Mouse (Mus musculus) mature B cell (primary cell): ENCODE results near the gene Chn2.

Source experiments
- in situ Hi-C: fragments of 300-500 bp; cut with MboI; formaldehyde crosslinking; loops from 2 replicates; pipeline ENCODE4 v1.14.3; 2019

Chn2 gene

DNA sequence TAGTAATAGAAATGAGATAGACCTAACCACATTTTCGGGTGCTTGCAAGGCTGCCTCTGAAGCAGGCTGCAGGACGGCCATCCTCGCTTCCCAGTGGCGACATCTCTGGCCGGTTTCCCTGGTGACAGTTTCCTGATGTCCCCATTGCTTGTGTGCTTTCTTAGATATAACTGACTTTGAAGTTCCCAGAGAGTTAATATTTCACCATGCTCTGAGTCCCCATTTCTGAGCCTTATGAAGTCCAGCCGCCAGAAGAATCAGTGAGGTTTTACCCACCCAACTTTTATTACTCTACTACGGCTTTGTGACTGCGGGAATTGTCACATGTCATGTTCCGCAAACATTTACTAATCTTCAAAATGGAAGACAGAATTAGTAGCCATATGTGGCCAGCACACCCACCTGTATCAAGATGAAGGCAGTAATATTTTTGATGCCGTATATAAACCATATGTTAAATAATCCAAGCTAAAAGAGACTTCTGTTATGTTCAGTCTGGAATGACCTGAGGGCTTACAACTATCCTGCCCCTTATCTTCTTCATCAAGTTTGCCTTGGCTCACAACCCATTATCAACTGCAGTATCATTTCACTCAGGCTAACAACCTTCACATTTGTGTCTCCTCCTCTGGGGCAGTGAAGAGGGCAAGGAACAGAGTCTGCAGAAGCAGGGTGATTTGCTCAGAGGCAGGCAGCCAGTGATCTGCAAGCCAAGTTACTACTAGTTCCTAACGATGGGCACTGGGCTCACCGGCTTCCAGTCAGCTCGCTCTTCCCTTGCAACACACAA is 192.6 kb downstream of the Chn2 start:
- in situ Hi-C loops, result no loop called here

DNA sequence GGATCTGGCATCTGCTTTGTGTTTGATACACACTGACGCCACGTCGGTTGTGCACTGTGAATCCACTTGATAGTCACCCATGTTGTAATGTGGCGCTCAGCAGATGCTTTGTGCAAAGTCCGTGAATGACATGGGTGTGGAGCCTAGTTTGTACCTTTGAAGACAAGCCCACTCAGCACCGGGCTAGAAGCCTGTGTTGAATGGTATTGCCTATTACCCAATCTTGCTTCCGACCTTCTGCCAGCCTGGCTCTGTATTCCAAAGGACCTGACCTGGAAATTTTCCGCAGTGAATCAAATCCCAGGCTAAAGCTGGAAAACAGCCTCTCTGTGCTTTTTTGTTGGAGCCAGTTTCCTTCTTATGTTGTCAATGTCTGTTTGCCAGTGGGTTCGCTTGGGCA is 197.1 kb downstream of the Chn2 start:
- in situ Hi-C loops, result no loop called here

DNA sequence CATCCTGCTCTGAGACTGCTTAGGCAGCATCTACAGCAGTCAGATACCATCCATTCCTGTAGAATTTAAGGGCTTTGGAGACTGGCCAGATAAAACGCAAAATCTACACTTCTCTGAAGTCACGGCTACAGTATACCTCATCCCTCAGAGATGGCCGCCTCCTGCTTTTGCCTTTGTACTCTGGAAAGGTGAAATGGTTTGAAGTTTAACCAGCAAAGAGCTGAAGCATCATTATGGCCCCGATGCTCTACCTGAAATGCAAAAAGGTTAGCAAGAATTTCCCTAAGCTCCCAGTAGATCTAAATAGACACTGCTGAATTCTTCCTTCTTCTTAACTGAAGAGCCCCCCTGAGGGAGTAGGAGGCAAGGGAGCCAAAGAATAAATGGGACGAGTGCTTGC is 202.4 kb downstream of the Chn2 start:
- in situ Hi-C loops, result no loop called here

- in situ Hi-C loops, result no loop called here
Observed at GRCm38 (mm10) chr6:54242286-54242685, 202.9 kb downstream of the Chn2 start.

DNA sequence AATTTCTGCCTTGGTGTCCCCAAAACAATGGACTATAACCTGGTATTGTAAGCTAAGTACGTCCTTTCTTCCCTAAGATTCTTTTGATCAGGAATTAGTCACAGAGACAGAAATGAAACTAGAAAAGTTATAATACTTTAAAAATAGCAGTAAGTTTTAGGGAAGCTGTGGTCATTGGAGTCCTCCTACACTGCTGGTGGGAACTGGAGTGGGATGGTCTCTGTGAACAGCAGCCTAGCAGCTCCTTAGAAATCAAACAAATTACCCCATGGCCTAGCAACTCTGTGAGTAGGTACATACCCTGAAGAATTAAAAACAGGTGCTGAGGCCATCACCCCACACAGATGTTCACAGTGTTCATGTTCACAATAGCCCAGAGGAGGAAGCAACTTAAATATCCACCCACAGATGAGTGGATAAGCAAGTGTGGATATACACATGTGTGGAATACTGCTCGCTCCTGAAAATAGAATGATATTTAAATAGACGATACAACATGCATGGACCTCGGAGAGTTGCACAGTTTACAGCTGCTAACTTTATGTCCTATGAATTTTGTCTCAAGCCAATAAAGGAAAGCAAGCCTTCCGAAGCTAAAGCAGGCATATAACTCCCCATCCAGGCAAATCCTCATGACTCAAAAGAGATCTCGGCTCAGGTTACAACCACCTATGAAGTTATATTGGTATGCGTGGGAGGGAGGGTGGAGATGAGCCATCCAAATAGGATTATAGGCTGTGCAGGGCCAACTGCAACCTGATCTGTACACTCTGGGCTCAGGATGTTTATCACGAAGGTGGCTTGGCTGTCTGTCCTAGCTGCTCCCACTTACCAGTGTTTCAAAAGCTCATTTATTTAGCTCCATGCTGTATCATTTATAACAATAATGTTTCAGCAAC is 209.2 kb downstream of the Chn2 start:
- in situ Hi-C loops, result no loop called here

GRCm38 (mm10) chr6:54251401-54252191 is 212.2 kb downstream of the Chn2 start:
- in situ Hi-C loops, result no loop called here

GRCm38 (mm10) chr6:54253206-54253605 is 213.9 kb downstream of the Chn2 start:
- in situ Hi-C loops, result no loop called here

GRCm38 (mm10) chr6:54253881-54254280 is 214.5 kb downstream of the Chn2 start:
- in situ Hi-C loops, result no loop called here

GRCm38 (mm10) chr6:54254759-54255158 is 215.4 kb downstream of the Chn2 start:
- in situ Hi-C loops, result no loop called here

DNA sequence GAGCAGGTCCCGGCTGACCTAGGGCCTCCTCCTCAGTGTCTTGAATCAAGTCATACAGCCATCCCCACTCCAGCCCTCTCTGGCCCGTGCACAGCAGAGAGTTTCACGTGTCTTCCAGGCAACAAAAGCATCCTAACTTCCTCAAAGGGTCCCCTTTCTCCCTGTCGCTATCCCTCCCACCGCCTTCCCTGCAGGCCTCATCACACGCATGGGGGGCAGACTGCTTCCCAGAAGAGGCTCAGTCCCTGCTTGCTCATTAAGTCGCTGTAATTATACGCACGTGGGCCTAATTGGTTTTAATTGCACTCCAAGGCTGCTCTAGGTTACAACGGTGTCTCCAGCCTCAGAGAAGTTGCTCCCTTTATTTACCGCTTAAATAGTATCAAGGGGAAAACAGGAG is 216.0 kb downstream of the Chn2 start:
- in situ Hi-C loops, result no loop called here

- in situ Hi-C loops, result no loop called here
Observed at GRCm38 (mm10) chr6:54256397-54256796, 217.0 kb downstream of the Chn2 start.

DNA sequence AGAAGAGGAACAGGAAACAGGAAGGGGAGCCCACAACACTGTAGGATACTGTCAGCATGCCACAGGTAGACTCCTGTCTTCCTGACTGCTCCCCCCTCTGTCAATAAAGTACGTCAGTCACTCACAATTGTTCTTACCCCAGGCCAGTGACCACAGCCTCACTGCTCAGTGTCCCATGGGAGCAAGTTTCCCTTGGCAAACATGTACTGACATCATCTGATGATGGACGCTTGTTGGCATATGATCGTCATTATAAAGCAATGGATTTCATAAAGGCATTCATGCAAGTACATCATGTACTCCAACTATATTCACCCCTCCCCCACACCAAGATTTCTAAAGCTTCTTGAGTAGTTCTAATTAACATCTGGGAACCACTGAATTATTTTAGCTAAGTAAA is 218.2 kb downstream of the Chn2 start:
- in situ Hi-C loops, result no loop called here

DNA sequence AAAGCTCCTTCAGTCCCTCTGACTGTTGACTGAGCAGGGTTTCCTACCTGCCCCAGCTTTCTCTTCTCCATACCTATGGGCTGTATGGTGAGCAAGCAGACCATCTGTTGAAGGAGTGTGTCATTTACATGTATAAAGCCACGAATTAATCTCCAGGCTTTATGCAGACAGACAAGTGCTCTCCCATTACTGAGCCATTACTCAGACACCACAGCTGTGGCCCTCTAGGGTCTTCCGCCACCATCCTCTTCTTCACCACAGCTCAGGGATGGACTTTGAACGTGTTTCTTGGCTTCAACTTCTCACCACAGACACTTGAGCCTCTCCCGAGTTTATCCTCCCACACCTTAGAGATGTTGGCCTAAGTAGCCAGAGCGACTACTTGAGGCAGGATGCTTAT is 219.1 kb downstream of the Chn2 start:
- in situ Hi-C loops, result no loop called here

DNA sequence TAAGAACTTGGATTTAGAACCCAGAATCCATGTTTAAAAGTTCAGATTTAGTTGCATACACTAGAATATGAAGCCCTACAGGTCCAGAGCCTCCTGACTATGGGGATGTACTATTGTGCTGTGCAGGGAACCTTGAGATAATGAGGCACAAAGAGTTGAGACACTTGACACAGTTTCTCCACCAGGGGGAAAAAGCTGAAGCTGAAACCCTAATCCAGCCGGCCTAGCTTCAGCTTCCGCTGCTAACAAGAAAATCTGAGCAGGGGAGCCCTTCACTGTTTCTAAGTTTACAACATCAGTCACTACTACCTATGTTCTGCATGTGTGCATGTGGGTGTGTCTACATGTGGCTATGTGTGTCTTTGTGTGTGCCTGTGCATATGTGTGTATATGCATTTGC is 223.4 kb downstream of the Chn2 start:
- in situ Hi-C loops, result no loop called here

DNA sequence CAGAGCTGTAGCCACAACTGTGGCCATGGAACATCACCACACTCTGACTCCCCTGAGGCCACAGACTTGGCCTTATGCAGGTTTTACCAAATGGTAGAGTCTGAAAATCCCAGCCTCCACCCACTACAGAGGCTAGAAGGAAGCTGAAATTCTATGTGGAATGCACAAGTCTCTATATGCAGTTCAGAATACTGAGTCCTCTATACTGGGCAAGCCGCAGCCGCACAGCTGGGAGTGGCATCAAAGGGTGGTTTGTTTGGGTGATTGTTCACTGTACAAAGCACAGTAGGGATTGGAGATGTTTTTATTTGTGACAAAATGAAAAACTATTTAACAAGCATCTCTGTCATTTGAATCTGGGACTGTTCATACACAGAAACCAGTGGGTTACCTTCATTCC is 224.5 kb downstream of the Chn2 start:
- in situ Hi-C loops, result no loop called here

DNA sequence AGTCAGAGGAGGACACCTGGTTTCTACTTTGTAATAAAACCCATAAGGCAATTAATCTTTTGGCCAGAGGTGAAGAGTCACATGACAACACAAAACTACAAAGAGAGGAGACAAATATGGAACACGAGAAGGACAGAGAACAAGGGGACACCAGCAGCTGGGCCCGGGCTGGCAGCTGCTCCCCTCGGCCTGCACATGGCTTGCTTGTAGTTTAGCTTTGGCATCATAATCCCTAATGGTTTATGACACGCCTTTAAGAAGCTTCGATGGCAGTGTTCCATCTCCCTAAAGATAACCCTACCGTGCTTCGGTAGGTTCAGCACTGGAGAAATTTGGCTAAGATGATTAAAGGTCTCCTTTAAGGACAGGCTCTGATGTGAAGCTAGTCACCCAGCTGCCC is 225.2 kb downstream of the Chn2 start:
- in situ Hi-C loops, result no loop called here

DNA sequence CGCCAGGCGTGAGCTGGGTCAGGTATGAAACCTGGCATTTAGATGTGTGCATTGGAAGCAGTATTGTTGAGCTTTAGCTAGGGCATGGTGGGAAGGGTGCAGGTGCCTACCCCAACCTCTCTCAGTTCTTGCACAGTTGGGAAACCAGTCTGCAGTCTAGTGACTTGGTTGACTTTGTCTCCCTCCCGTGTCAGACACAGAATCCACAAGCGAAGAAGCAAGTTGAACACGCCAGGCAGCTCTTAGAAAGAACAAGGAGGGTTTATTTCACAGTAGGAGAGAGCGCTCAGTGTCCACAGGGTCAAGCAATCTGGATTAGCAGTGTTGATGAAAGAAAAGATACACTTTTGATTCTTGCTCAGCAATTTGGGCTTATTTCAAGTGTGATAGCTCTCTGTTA is 226.0 kb downstream of the Chn2 start:
- in situ Hi-C loops, result no loop called here

DNA sequence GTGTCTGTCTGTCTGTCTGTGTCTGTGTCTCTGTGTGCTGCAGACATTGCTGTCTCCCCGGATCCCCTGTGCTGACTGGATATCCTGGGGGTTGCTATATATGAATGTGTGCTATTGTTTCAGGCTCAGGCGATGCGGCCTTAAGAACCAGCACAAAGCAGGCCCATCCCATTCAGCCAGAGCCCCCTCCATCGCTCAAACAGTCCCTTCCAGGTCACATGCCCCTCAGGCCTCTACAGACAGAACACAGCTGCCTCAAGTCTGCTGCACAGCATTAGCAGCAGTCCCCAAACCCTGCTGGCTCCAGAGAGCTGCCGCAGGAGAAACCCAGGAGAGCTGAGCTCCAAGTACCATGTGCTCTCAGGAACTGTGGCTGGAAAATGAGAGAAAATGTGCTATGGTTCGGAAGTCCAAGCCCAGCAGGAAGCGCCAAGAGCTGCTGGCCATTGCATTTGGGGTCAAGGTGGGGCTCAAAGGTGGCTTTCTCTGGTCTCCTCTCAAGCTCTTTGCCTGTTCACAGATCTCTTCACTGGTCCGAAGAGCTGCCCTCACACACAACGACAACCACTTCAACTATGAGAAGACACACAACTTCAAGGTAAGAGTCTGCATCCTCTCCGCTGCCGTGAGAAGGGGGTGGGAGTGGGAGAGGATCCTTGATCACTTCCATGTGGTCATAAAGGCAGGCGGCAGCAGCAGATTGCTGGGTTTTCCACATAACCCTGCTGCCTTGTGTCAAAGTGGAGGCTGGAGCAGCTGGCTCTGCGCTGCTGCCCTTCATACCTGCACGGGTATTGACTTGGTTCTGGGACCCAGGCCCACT is 233.4 kb downstream of the Chn2 start:
- in situ Hi-C loops, result no loop called here

DNA sequence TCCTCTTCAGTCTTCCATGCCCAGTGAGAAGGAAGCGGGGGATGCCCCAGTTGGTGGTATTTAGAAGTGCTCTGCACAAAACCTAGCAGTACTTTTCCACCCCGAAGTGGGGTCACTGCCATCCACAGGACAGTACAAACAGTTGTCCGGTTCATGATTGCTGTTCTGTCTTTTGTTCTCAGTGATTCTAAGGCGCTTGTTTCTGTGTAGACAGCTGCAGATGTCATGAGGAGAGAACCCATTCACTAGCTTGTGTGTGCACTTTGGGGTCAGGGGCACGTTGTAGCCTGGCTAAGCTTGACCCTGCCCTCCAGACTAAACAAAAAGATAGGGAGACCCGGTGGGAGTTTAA is 234.0 kb downstream of the Chn2 start:
- in situ Hi-C loops, result no loop called here

GRCm38 (mm10) chr6:54277234-54277633 is 237.9 kb downstream of the Chn2 start:
- in situ Hi-C loops, result no loop called here

GRCm38 (mm10) chr6:54277828-54278227 is 238.5 kb downstream of the Chn2 start:
- in situ Hi-C loops, result no loop called here

- in situ Hi-C loops, result no loop called here
Observed at GRCm38 (mm10) chr6:54278613-54279012, 239.3 kb downstream of the Chn2 start.
